In genomic region chr9:35210542-35211474, GRCm38 (mm10) we compare ENCODE assay signal across 8 mouse cellular contexts. TPM values are rescaled to one million over a fixed set of nuclear protein-coding genes. Genes with fewer than 3 reads are reported as not detected.
DNase-seq lines count a peak whose midpoint lies in the region; ATAC-seq lines count a peak whose summit lies in the region.

Gene Foxred1, minus strand, starts transcription at chr9:35211055.

- peak within 1 kb of the TSS; percentile 94 for H3K4me2 ChIP-seq in heart, embryonic 13.5 days
- peak within 1 kb of the TSS; percentile 92 for H3K4me2 ChIP-seq in liver, embryonic 12.5 days
- H3K4me2 ChIP-seq in stomach, embryonic 15.5 days, result peak within 1 kb of the TSS; percentile 81

- peak; percentile 100 for ATAC-seq in heart, embryonic 13.5 days (ENCODE audit: extremely low read depth, insufficient number of reproducible peaks, low FRiP score, low TSS enrichment)
- peak; percentile 99 for ATAC-seq in liver, embryonic 12.5 days
- peak; percentile 100 for ATAC-seq in stomach, embryonic 15.5 days (ENCODE audit: insufficient read depth, low FRiP score, low read depth)

- peak within 1 kb of the TSS; percentile 96 for H3K27ac ChIP-seq in brown adipose tissue, adult 24 weeks (replicated peaks; ENCODE audit: low read depth, low read length)
- H3K27ac ChIP-seq in heart, embryonic 13.5 days (replicated peaks), result peak within 1 kb of the TSS; percentile 91
- H3K27ac ChIP-seq in liver, embryonic 12.5 days, result peak within 1 kb of the TSS; percentile 85
- peak within 1 kb of the TSS; percentile 94 for H3K27ac ChIP-seq in stomach, embryonic 15.5 days

- under 1% methylated on average over 70 of the region's 72 CpGs for WGBS in heart, embryonic 13.5 days
- under 1% methylated on average over 72 of the region's 72 CpGs for WGBS in liver, embryonic 12.5 days (ENCODE audit: insufficient replicate concordance)
- under 1% methylated on average over 72 of the region's 72 CpGs for WGBS in stomach, embryonic 15.5 days

- H3K9ac ChIP-seq in heart, embryonic 13.5 days, result peak within 1 kb of the TSS; percentile 95
- peak within 1 kb of the TSS; percentile 90 for H3K9ac ChIP-seq in liver, embryonic 12.5 days
- H3K9ac ChIP-seq in stomach, embryonic 15.5 days, result peak within 1 kb of the TSS; percentile 85

- no peaks in the 10 kb centered on the region for H3K9me3 ChIP-seq in heart, embryonic 13.5 days
- no peaks in the 10 kb centered on the region; the same call in 1 of the 2 replicates for H3K9me3 ChIP-seq in liver, embryonic 12.5 days (replicated peaks)
- no peaks in the 10 kb centered on the region for H3K9me3 ChIP-seq in stomach, embryonic 15.5 days

- peaks cover 6% of the 10 kb centered on the region; the same call in 1 of the 2 replicates for H3K4me1 ChIP-seq in brown adipose tissue, adult 24 weeks (ENCODE audit: control insufficient read depth, insufficient read depth, insufficient read length, low read length)
- peaks cover 20% of the 10 kb centered on the region for H3K4me1 ChIP-seq in heart, embryonic 13.5 days
- H3K4me1 ChIP-seq in liver, embryonic 12.5 days, result peaks cover 23% of the 10 kb centered on the region
- H3K4me1 ChIP-seq in stomach, embryonic 15.5 days, result peaks cover 5% of the 10 kb centered on the region; the same call in 1 of the 2 replicates

- H3K36me3 ChIP-seq in heart, embryonic 13.5 days, result peaks cover 71% of the 10 kb centered on the region
- peaks cover 73% of the 10 kb centered on the region for H3K36me3 ChIP-seq in liver, embryonic 12.5 days
- peaks cover 35% of the 10 kb centered on the region for H3K36me3 ChIP-seq in stomach, embryonic 15.5 days

- H3K27me3 ChIP-seq in heart, embryonic 13.5 days (replicated peaks), result no peaks in the 10 kb centered on the region
- H3K27me3 ChIP-seq in liver, embryonic 12.5 days (replicated peaks), result no peaks in the 10 kb centered on the region
- H3K27me3 ChIP-seq in stomach, embryonic 15.5 days (replicated peaks), result no peaks in the 10 kb centered on the region

- H3K4me3 ChIP-seq in brown adipose tissue, adult 24 weeks (ENCODE audit: insufficient read depth, low read depth, low read length), result peak within 1 kb of the TSS; percentile 87
- H3K4me3 ChIP-seq in heart, embryonic 13.5 days, result peak within 1 kb of the TSS; percentile 96
- H3K4me3 ChIP-seq in liver, embryonic 12.5 days, result peak within 1 kb of the TSS; percentile 90
- H3K4me3 ChIP-seq in stomach, embryonic 15.5 days (replicated peaks), result peak within 1 kb of the TSS; percentile 83

- DNase-seq in CD4-positive, CD25-positive, alpha-beta regulatory T cell, adult 2 months (ENCODE audit: low read depth, low spot score), result peak; percentile 100
- peak; percentile 80 for DNase-seq in fat pad, adult 2 months (ENCODE audit: extremely low read depth, low read depth, low spot score)
- DNase-seq in kidney, postnatal 10 days, result peak; percentile 99
- peak; percentile 99 for DNase-seq in natural killer cell, adult 2 months (ENCODE audit: low spot score in 2 of 2)

RNA-seq across cellular contexts. Expression of gene Foxred1, which starts in this region (rescaled TPM):
- polyA plus RNA-seq in brown adipose tissue, adult 24 weeks (2012; ENCODE audit: insufficient read depth, insufficient read length, missing spikeins), result 95.2 and 117 TPM in 2 replicates
- 59.1 and 63.7 TPM in 2 replicates for polyA plus RNA-seq in heart, embryonic 13.5 days (2015; fragmentation: Nextera tagmentation; extraction: Ambion mirVana)
- polyA plus RNA-seq in liver, embryonic 12.5 days (2016; fragmentation: Nextera tagmentation; extraction: Ambion mirVana), result 38.3 and 39.6 TPM in 2 replicates
- polyA plus RNA-seq in stomach, embryonic 15.5 days (2015; fragmentation: Nextera tagmentation; extraction: Ambion mirVana), result 39.7 and 46.6 TPM in 2 replicates

Comparison
In these comparisons a context has a peak if more than half of its experiments do, and no peak if none do; other contexts are left out.
1. Peak in every context shown above with its lines: DNase-seq, ATAC-seq, H3K4me3 ChIP-seq and H3K27ac ChIP-seq.